Mouse (Mus musculus): ENCODE data around the gene Ubald1. TPM values are rescaled to one million over a fixed set of nuclear protein-coding genes. Genes with fewer than 3 reads are reported as not detected.

Gene Ubald1
- total RNA-seq, 2 experiments from 2014 or later = 86.6 to 88.2 TPM

DNA sequence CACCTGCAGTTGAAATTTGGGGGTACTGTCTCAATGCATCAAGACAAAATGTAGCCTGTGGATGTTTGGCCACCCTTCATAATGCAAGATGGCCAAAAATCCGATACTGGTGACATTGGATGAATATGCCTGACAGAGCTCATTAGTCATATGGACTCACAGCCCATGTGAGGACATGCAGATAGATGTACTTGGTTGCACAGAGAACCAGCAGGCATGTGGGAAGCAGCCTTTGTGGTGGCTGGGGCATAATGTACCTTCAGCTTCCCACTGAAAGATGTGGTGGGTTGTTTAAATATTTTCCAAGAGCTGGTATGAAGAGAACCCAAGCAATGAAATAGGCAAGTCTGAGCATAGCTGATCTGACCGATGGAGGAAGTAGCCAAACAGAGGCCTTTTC lies 46.3 kb downstream of the Ubald1 start:
- intact Hi-C loops (cut with DNase I) = no loop called here

GRCm38 (mm10) chr16:4831650-4832419 lies 48.3 kb downstream of the Ubald1 start:
- peak; percentile 32 to 62 for DNase-seq (ENCODE audit: low spot score in 2 of 2)
- intact Hi-C loops (cut with DNase I) = no loop called here

More for the DNA sequence above, 46.3 kb downstream of the Ubald1 start:
- DNase-seq (ENCODE audit: low spot score in 2 of 2) = peak in 1 of 2 experiments; percentile 26

GRCm38 (mm10) chr16:4829271-4829900 lies 50.7 kb downstream of the Ubald1 start:
- intact Hi-C loops (cut with DNase I) = no loop called here
- no peak for DNase-seq (ENCODE audit: low spot score in 2 of 2)

GRCm38 (mm10) chr16:4827639-4828038 lies 52.5 kb downstream of the Ubald1 start:
- intact Hi-C loops (cut with DNase I) = no loop called here
- no peak for DNase-seq (ENCODE audit: low spot score in 2 of 2)

Other genes starting within 250 kb of the Ubald1 start
- gene Vasn, start 240.4 kb downstream of the Ubald1 start, total RNA-seq (2021) = 1 to 10 TPM; 7.5 to 9.9 TPM
- gene Dnaja3, start 240.3 kb downstream of the Ubald1 start, total RNA-seq (2021) = 10 to 100 TPM; 62.2 to 63.3 TPM
- 10 to 100 TPM; 82.0 to 92.7 TPM for gene Coro7, start 200.5 kb downstream of the Ubald1 start, total RNA-seq (2021)
- gene Nmral1, start 161.0 kb downstream of the Ubald1 start, total RNA-seq (2021) = 10 to 100 TPM in 1 of 2 experiments, 1 to 10 TPM in 1; 9.6 to 10.5 TPM
- 10 to 100 TPM; 79.0 to 80.3 TPM for gene Hmox2, start 154.0 kb downstream of the Ubald1 start, total RNA-seq (2021)
- 100 to 1,000 TPM; 193 to 204 TPM for gene Cdip1, start 90.0 kb downstream of the Ubald1 start, total RNA-seq (2021)
- gene 4930562C15Rik, start 44.9 kb downstream of the Ubald1 start, total RNA-seq (2021) = not detected
- 100 to 1,000 TPM; 200 to 206 TPM for gene Mgrn1, start 5.9 kb upstream of the Ubald1 start, total RNA-seq (2021)
- gene Nudt16l1, start 58.4 kb upstream of the Ubald1 start, total RNA-seq (2021) = 10 to 100 TPM; 72.4 TPM
- gene Anks3, start 83.9 kb upstream of the Ubald1 start, total RNA-seq (2021) = 10 to 100 TPM; 54.9 to 61.8 TPM
- not detected for gene Sept12, start 117.5 kb upstream of the Ubald1 start, total RNA-seq (2021)
- gene Smim22, start 127.0 kb upstream of the Ubald1 start, total RNA-seq (2021) = not detected
- 100 to 1,000 TPM; 195 to 210 TPM for gene Rogdi, start 133.2 kb upstream of the Ubald1 start, total RNA-seq (2021)
- 100 to 1,000 TPM; 145 to 151 TPM for gene Glyr1, start 169.5 kb upstream of the Ubald1 start, total RNA-seq (2021)
- gene Ubn1, start 169.7 kb upstream of the Ubald1 start, total RNA-seq (2021) = 10 to 100 TPM; 43.3 to 48.2 TPM